Mouse (Mus musculus): ENCODE measurements at regions not wholly inside any gene's neighbourhood (a gene's known extent, or its start where the extent isn't known, plus 50 kb on each side); places are given as distances from the start of the nearest gene placed in this dataset.
A peak's percentile ranks its signal among the peaks of the same experiment; 100 is the strongest.

GRCm38 (mm10) chr1:193860767-193861299, 490.7 kb upstream of the Camk1g start:
- H3K27ac ChIP-seq = no peak overlapping the region
- H3K9me3 ChIP-seq (replicated peaks) = no peaks in the 10 kb centered on the region
- H3K27me3 ChIP-seq = no peaks in the 10 kb centered on the region
- no peak overlapping the region for H3K9ac ChIP-seq
- ATAC-seq = no peak
- H3K36me3 ChIP-seq (ENCODE audit: poor library complexity, severe bottlenecking) = no peaks in the 10 kb centered on the region
- H3K4me2 ChIP-seq = no peak overlapping the region
- H3K4me3 ChIP-seq = no peak overlapping the region
- H3K4me1 ChIP-seq = peaks cover 15% of the 10 kb centered on the region
- 60% methylated on average over 5 of the region's 5 CpGs for WGBS

GRCm38 (mm10) chr1:193860354-193860753, 490.3 kb upstream of the Camk1g start:
- H3K4me3 ChIP-seq = no peak overlapping the region
- H3K36me3 ChIP-seq (ENCODE audit: poor library complexity, severe bottlenecking) = no peaks in the 10 kb centered on the region
- H3K9ac ChIP-seq = no peak overlapping the region
- no peaks in the 10 kb centered on the region for H3K9me3 ChIP-seq (replicated peaks)
- no peaks in the 10 kb centered on the region for H3K27me3 ChIP-seq
- no peak overlapping the region for H3K27ac ChIP-seq
- 57% methylated on average over 2 of the region's 2 CpGs for WGBS
- no peak for ATAC-seq
- H3K4me2 ChIP-seq = no peak overlapping the region
- H3K4me1 ChIP-seq = peaks cover 15% of the 10 kb centered on the region

GRCm38 (mm10) chr1:193859257-193860125, 489.4 kb upstream of the Camk1g start:
- no peaks in the 10 kb centered on the region for H3K9me3 ChIP-seq (replicated peaks)
- no peaks in the 10 kb centered on the region for H3K27me3 ChIP-seq
- H3K9ac ChIP-seq = no peak overlapping the region
- ATAC-seq = no peak
- H3K4me2 ChIP-seq = no peak overlapping the region
- H3K36me3 ChIP-seq (ENCODE audit: poor library complexity, severe bottlenecking) = no peaks in the 10 kb centered on the region
- H3K4me3 ChIP-seq = no peak overlapping the region
- WGBS = 33% methylated on average over 10 of the region's 10 CpGs
- H3K27ac ChIP-seq = no peak overlapping the region
- H3K4me1 ChIP-seq = peaks cover 15% of the 10 kb centered on the region

- ATAC-seq = no peak; the same call in 1 of the 2 replicates
These were observed 477.8 kb upstream of the Camk1g start for GRCm38 (mm10) chr1:193847922-193848321.

GRCm38 (mm10) chr1:193844868-193845267, 474.8 kb upstream of the Camk1g start:
- Histone ChIP-seq H3K4me1 (peaks cover 9% of the 10 kb centered on the region; the same call in 1 of the 2 replicates), H3K27me3 (no peaks in the 10 kb centered on the region), H3K27ac (no peak overlapping the region), H3K36me3 (ENCODE audit: poor library complexity, severe bottlenecking) (no peaks in the 10 kb centered on the region), H3K4me2 (no peak overlapping the region), H3K9ac (no peak overlapping the region), H3K9me3 (replicated peaks) (no peaks in the 10 kb centered on the region), H3K4me3 (no peak overlapping the region)
- no peak for ATAC-seq

More at GRCm38 (mm10) chr1:193847922-193848321, 477.8 kb upstream of the Camk1g start:
- Histone ChIP-seq H3K4me2 (no peak overlapping the region), H3K9me3 (replicated peaks) (no peaks in the 10 kb centered on the region), H3K36me3 (ENCODE audit: poor library complexity, severe bottlenecking) (no peaks in the 10 kb centered on the region), H3K4me3 (no peak overlapping the region), H3K27me3 (no peaks in the 10 kb centered on the region), H3K4me1 (peaks cover 9% of the 10 kb centered on the region; the same call in 1 of the 2 replicates), H3K9ac (no peak overlapping the region), H3K27ac (no peak overlapping the region)
- whole genome bisulfite sequencing = 61% methylated on average over 5 of the region's 5 CpGs

GRCm38 (mm10) chr1:193844461-193844860, 474.4 kb upstream of the Camk1g start:
- peaks cover 9% of the 10 kb centered on the region; the same call in 1 of the 2 replicates for H3K4me1 ChIP-seq
- no peak overlapping the region for H3K4me2 ChIP-seq
- H3K27me3 ChIP-seq = no peaks in the 10 kb centered on the region
- H3K36me3 ChIP-seq (ENCODE audit: poor library complexity, severe bottlenecking) = no peaks in the 10 kb centered on the region
- H3K9ac ChIP-seq = no peak overlapping the region
- H3K4me3 ChIP-seq = no peak overlapping the region
- 92% methylated on average over 1 of the region's 1 CpGs for WGBS
- no peak for ATAC-seq
- no peaks in the 10 kb centered on the region for H3K9me3 ChIP-seq (replicated peaks)
- no peak overlapping the region for H3K27ac ChIP-seq

- 82% methylated on average over 3 of the region's 3 CpGs for WGBS
- no peak for ATAC-seq
These were observed 430.9 kb upstream of the Camk1g start for GRCm38 (mm10) chr1:193800998-193801397.

GRCm38 (mm10) chr1:193790579-193790978, 420.5 kb upstream of the Camk1g start:
- WGBS = 29% methylated on average over 2 of the region's 2 CpGs
- Histone ChIP-seq H3K4me2 (no peak overlapping the region), H3K9me3 (replicated peaks) (no peaks in the 10 kb centered on the region), H3K9ac (no peak overlapping the region), H3K27ac (no peak overlapping the region), H3K4me1 (peaks cover 14% of the 10 kb centered on the region; the same call in 1 of the 2 replicates), H3K36me3 (ENCODE audit: poor library complexity, severe bottlenecking) (no peaks in the 10 kb centered on the region), H3K27me3 (peaks cover 3% of the 10 kb centered on the region; the same call in 1 of the 2 replicates), H3K4me3 (no peak overlapping the region)
- peak; percentile 70; the same call in 1 of the 2 replicates for ATAC-seq

More at GRCm38 (mm10) chr1:193800998-193801397, 430.9 kb upstream of the Camk1g start:
- Histone ChIP-seq H3K9me3 (replicated peaks) (no peaks in the 10 kb centered on the region), H3K27ac (no peak overlapping the region), H3K36me3 (ENCODE audit: poor library complexity, severe bottlenecking) (no peaks in the 10 kb centered on the region), H3K4me1 (no peaks in the 10 kb centered on the region), H3K27me3 (no peaks in the 10 kb centered on the region), H3K9ac (no peak overlapping the region), H3K4me2 (no peak overlapping the region), H3K4me3 (no peak overlapping the region)

- no peak for ATAC-seq
These were observed 418.4 kb upstream of the Camk1g start for GRCm38 (mm10) chr1:193788496-193788895.

GRCm38 (mm10) chr1:193787417-193787816, 417.3 kb upstream of the Camk1g start:
- no peaks in the 10 kb centered on the region for H3K9me3 ChIP-seq (replicated peaks)
- ATAC-seq = no peak
- H3K27ac ChIP-seq = no peak overlapping the region
- H3K4me3 ChIP-seq = no peak overlapping the region
- H3K9ac ChIP-seq = no peak overlapping the region
- H3K4me2 ChIP-seq = no peak overlapping the region
- H3K27me3 ChIP-seq = peaks cover 13% of the 10 kb centered on the region
- peaks cover 14% of the 10 kb centered on the region; the same call in 1 of the 2 replicates for H3K4me1 ChIP-seq
- no peaks in the 10 kb centered on the region for H3K36me3 ChIP-seq (ENCODE audit: poor library complexity, severe bottlenecking)
- WGBS = 0% methylated on average over 1 of the region's 1 CpGs

More at GRCm38 (mm10) chr1:193788496-193788895, 418.4 kb upstream of the Camk1g start:
- Histone ChIP-seq H3K9ac (no peak overlapping the region), H3K4me3 (no peak overlapping the region), H3K9me3 (replicated peaks) (no peaks in the 10 kb centered on the region), H3K4me1 (peaks cover 14% of the 10 kb centered on the region; the same call in 1 of the 2 replicates), H3K27ac (no peak overlapping the region), H3K36me3 (ENCODE audit: poor library complexity, severe bottlenecking) (no peaks in the 10 kb centered on the region), H3K27me3 (peaks cover 3% of the 10 kb centered on the region; the same call in 1 of the 2 replicates), H3K4me2 (no peak overlapping the region)
- 84% methylated on average over 2 of the region's 2 CpGs for WGBS

GRCm38 (mm10) chr1:193784966-193785365, 414.9 kb upstream of the Camk1g start:
- Histone ChIP-seq H3K9me3 (replicated peaks) (no peaks in the 10 kb centered on the region), H3K4me2 (no peak overlapping the region), H3K27ac (no peak overlapping the region), H3K9ac (no peak overlapping the region), H3K27me3 (peaks cover 13% of the 10 kb centered on the region), H3K4me1 (peaks cover 11% of the 10 kb centered on the region), H3K36me3 (ENCODE audit: poor library complexity, severe bottlenecking) (no peaks in the 10 kb centered on the region), H3K4me3 (no peak overlapping the region)
- 0 out of 2 replicates have a peak, but pooled peaks have one; percentile 55 for ATAC-seq
- 57% methylated on average over 1 of the region's 1 CpGs for WGBS

GRCm38 (mm10) chr1:193784526-193784925, 414.4 kb upstream of the Camk1g start:
- Histone ChIP-seq H3K4me1 (peaks cover 11% of the 10 kb centered on the region), H3K27ac (no peak overlapping the region), H3K9ac (no peak overlapping the region), H3K4me3 (no peak overlapping the region), H3K4me2 (no peak overlapping the region), H3K9me3 (replicated peaks) (no peaks in the 10 kb centered on the region), H3K27me3 (peaks cover 13% of the 10 kb centered on the region), H3K36me3 (ENCODE audit: poor library complexity, severe bottlenecking) (no peaks in the 10 kb centered on the region)
- 71% methylated on average over 2 of the region's 2 CpGs for WGBS
- ATAC-seq = no peak

All from forebrain, embryonic 13.5 days (tissue).